Mouse (Mus musculus) erythroblast, adult 5-6 weeks (primary cell): Measurements from ENCODE around the gene Snx8. TPM values are rescaled to one million over a fixed set of nuclear protein-coding genes. Genes with fewer than 3 reads are reported as not detected.
"Not testable (repeated sequence)": the region's sequence is repeated elsewhere in the genome, so short reads cannot be mapped to it uniquely, and the experiment has no call there.

ENCODE experiments used
- ATAC-seq: replicated peaks from 2 replicates; pipeline ENCODE4 v1.8.0; 2016; ENCODE audit warnings: moderate number of reproducible peaks, mild to moderate bottlenecking, moderate TSS enrichment, inconsistent platforms; ENCODE audit not compliant: poor library complexity, low FRiP score, severe bottlenecking
- total RNA-seq, 2 experiments: library from RNA; stranded (forward) in 1 of 2; stranded (reverse) in 1 of 2; fragments of 150-400 nt in 1 of 2; fragments of 200-764, 138-1000 nt in 1 of 2; gene quantifications; 2 replicates each; pipeline versions ENCODE4 v1.2.3 to v1.2.4; 2015 to 2017; ENCODE audit warnings: low replicate concordance in 2 of 2

Snx8 gene
- total RNA-seq, 2 experiments from 2014 or later = 0.94 to 1.2 TPM

- no peak for ATAC-seq
Observed at GRCm38 (mm10) chr5:140387816-140388510, 1.1 kb downstream of the Snx8 start.

GRCm38 (mm10) chr5:140387236-140387635, 1.8 kb downstream of the Snx8 start:
- ATAC-seq = no peak

- ATAC-seq = no peak
Observed at GRCm38 (mm10) chr5:140384462-140384861, 4.6 kb downstream of the Snx8 start.

GRCm38 (mm10) chr5:140383559-140383958, 5.5 kb downstream of the Snx8 start:
- ATAC-seq = no peak

GRCm38 (mm10) chr5:140382688-140383087, 6.4 kb downstream of the Snx8 start:
- no peak for ATAC-seq

GRCm38 (mm10) chr5:140381156-140381555, 7.9 kb downstream of the Snx8 start:
- ATAC-seq = no peak

- ATAC-seq = no peak
Observed at GRCm38 (mm10) chr5:140379299-140379698, 9.8 kb downstream of the Snx8 start.

- no peak for ATAC-seq
Observed at GRCm38 (mm10) chr5:140378121-140378853, 10.8 kb downstream of the Snx8 start.

- no peak for ATAC-seq
Observed at GRCm38 (mm10) chr5:140375249-140375829, 13.7 kb downstream of the Snx8 start.

- ATAC-seq = peak; percentile 40; the same call in 1 of the 2 replicates
Observed at GRCm38 (mm10) chr5:140374226-140374625, 14.8 kb downstream of the Snx8 start.

- no peak for ATAC-seq
Observed at GRCm38 (mm10) chr5:140373711-140374110, 15.4 kb downstream of the Snx8 start.

- ATAC-seq = no peak
Observed at GRCm38 (mm10) chr5:140371671-140372070, 17.4 kb downstream of the Snx8 start.

- ATAC-seq = no peak
Observed at GRCm38 (mm10) chr5:140370446-140371254, 18.4 kb downstream of the Snx8 start.

- ATAC-seq = no peak
Observed at GRCm38 (mm10) chr5:140369466-140369865, 19.6 kb downstream of the Snx8 start.

GRCm38 (mm10) chr5:140368926-140369325, 20.1 kb downstream of the Snx8 start:
- ATAC-seq = no peak

- ATAC-seq = not testable (repeated sequence)
Observed at GRCm38 (mm10) chr5:140368126-140368525, 20.9 kb downstream of the Snx8 start.

- no peak for ATAC-seq
Observed at GRCm38 (mm10) chr5:140364415-140364814, 24.6 kb downstream of the Snx8 start.

- no peak for ATAC-seq
Observed at GRCm38 (mm10) chr5:140359930-140360674, 29.0 kb downstream of the Snx8 start.

GRCm38 (mm10) chr5:140357466-140357865, 31.6 kb downstream of the Snx8 start:
- ATAC-seq = no peak
